Mouse (Mus musculus): ENCODE results near the gene Itpk1.

The Itpk1 gene

DNA sequence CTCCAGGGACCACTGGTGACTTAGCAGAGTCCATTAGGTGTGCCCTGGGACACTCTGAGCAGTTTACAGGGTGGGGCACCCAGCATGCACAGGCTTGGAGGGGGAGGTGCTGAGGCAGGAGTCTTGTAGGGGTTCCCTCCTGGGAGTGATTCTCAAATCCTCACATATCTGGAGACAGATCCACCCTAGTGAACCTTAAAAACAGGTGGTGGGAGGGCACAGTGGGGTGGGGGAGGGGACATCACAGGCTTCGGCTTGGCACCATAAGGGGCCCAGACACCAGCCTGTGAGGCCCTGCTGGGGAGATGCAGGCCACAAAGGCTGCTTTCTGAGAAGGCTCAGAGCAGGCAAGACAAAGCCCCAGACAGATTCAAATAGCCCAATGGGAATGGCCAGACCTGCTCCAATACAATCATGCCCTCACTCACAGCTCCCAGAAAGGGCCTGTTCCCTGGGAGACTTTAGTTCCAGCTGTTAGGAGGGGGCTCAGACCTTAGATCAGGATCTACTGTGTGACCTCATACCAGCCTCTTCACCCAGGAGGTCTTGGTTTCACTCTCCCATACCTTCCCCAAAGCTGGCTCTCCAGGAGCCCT lies 6.5 kb downstream of the Itpk1 start:
- in situ Hi-C loops (cut with MboI; ENCODE audit: low pct_unique_long_range_greater_than_20kb in 1 of 2, low sequenced_read_pairs in 2 of 2, unreplicated experiment in 1 of 2): no loop called here

DNA sequence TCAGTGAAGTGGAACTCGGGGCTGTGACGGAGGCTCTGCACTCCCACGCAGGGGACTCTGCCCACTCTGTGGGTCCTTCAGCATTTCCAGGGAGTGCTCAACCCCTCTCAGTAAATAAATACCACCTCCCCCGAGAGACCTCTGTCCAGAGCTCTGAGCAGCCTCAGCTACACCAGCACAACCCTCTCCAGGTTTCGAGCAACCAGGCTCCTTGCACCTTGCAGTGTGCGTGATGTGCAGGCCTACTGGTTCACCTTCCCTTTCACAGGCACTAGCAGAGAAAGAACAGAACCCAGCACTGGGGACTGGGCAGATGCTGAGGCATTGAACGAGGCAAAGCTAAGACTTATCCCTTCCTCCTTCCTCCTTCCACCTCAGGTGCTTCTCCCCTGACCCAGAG lies 7.3 kb downstream of the Itpk1 start:
- in situ Hi-C loops (cut with MboI; ENCODE audit: low pct_unique_long_range_greater_than_20kb in 1 of 2, low sequenced_read_pairs in 2 of 2, unreplicated experiment in 1 of 2): no loop called here

DNA sequence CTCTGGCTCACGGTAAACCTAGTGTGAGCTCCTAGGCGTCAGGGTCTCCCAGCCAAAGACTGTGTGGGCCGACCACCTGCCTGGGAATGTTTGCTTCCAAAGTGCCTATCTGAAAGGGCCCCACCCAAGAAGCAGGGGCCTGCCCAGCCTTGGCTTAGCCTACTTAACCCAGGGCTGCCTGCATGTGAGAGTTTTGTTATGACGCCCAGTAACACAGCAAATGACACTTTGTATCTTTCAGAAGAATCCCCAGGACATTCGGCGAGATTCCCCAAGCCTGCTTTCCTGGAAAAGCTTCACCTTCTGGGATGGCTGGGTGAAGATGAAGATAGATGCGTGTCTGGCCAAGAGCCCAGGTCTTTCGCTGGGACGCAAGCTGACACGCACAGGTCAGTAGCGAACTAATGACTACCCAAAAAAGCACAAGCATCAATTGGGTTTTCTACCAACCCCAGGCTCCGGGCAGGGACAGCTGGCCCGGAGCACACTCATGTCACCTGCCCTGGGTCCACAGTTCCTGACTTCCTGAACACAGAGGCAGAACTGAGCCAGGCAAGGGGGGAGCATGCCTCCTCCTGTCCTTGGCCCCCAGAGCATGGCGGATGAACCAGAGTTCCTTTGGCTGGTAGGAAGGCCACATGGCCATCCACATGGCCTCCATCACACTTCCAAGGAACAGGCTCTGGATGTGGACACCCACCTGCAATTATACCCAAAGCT lies 7.9 kb downstream of the Itpk1 start:
- in situ Hi-C loops (cut with MboI; ENCODE audit: low pct_unique_long_range_greater_than_20kb in 1 of 2, low sequenced_read_pairs in 2 of 2, unreplicated experiment in 1 of 2): no loop called here

DNA sequence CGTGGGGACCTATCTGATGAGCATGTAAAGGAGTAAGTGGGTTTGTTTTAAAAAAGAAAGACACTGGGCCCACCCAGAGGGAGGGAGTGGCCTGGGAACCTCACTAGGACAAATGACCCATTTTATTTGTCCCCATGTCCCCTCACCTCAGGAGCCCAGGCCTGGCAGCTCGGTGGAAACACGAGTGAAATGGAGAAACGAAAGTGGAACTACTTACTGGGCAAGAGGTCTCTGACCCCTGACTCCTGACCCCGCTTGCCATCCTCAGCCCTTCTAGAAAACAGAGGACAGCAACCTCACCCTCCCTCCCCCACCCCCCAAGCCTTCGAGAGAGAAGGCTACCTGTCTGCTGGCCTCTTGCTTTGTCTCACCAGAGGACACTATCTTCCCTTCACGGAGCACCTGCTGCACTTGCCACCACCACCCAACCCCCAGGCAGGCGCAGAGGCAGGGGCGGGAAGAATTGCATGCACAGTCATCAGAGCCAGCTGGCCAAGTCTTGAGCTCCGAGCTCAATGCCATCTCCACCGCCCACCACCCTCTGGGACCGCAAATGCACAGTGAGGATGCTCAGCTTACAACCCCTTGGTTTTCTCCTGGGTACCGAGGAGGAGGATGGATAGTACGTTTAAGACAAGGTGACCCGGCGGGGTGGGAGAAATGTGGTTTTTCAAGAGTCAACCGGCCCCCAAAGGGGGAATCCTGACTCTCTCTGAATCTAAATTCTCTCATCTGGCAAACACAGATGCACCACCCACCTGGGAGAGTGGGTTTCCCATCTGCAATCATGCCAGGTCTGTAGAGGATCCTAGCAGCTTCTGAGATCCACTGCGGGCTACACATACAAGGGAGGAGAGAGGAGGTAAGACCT lies 9.1 kb downstream of the Itpk1 start:
- in situ Hi-C loops (cut with MboI; ENCODE audit: low pct_unique_long_range_greater_than_20kb in 1 of 2, low sequenced_read_pairs in 2 of 2, unreplicated experiment in 1 of 2): no loop called here

DNA sequence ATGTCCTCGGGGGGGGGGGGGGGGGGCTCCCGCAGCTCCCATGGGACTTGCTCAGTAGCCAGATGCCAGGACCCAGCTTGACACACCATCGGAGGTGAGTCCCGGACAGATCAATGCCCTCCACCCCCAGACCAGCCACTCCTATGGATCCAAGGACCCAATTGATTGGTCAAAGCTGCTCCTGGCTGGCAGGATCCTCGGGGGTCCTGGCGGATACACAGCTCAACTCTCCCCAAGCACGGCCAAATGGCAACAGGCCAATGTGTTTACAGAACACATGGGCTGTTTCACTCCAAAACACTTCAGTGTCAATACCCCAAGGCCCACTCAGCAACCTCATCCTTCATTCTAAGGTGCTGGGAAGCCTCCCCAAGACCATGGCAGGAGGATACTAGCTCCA lies 13.0 kb downstream of the Itpk1 start:
- in situ Hi-C loops (cut with MboI; ENCODE audit: low pct_unique_long_range_greater_than_20kb in 1 of 2, low sequenced_read_pairs in 2 of 2, unreplicated experiment in 1 of 2): no loop called here

DNA sequence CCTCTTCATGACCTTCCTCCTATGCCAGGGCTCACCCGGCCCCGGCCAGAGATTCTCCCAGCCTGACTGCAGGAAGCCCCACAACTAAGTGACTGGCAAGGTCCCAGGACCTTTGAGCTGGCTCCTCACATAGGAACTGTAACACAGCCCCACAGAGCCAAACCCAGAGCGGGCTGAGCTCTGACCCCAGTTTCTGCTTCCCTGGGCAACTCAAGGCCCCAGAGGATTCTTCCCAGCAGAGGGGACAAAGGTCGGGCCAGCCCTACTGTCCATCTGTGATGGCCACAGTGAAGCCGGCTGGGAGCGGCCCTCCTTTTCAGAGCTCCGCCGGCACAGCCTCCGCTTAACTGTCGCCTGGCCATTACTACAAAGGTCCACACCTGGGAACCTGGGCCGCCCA lies 13.6 kb downstream of the Itpk1 start:
- in situ Hi-C loops (cut with MboI; ENCODE audit: low pct_unique_long_range_greater_than_20kb in 1 of 2, low sequenced_read_pairs in 2 of 2, unreplicated experiment in 1 of 2): no loop called here

DNA sequence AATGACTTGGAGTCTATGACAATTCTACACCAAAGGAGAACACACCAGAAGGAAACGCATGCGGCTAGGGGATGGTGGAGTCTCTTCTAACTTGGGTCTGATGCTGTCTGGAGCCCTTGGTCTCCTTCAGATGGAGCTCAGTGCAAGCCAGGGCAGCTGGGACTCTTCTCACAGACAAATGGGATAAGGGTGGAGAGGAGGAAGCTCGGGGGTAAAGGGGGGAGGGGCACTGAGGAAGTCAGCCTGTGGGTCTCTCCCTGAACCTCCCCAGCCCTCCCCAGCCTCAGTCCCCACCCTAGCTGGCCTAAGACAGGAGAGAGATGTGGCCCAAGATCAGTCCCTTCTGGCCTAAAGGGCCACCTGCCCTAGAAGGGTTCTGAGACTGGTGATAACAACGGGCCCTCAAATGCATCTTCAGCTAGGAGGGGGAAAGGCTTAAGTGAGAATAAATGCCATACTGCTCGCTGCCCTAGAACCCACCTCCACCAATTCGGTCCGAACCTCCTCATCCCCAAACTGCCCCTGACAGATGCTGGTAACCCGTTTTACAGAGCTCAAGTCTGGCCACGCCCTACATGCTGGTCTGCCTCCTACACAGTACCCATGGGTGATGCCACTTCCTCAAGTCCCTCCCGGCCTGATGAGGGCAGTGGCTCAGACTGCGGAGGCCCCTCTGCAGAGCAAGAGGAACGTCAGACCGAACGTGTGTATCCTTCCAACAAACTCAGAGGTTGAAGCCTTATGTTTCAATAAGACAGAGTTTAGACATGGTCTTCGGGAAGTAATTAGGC lies 14.8 kb downstream of the Itpk1 start:
- in situ Hi-C loops (cut with MboI; ENCODE audit: low pct_unique_long_range_greater_than_20kb in 1 of 2, low sequenced_read_pairs in 2 of 2, unreplicated experiment in 1 of 2): no loop called here

DNA sequence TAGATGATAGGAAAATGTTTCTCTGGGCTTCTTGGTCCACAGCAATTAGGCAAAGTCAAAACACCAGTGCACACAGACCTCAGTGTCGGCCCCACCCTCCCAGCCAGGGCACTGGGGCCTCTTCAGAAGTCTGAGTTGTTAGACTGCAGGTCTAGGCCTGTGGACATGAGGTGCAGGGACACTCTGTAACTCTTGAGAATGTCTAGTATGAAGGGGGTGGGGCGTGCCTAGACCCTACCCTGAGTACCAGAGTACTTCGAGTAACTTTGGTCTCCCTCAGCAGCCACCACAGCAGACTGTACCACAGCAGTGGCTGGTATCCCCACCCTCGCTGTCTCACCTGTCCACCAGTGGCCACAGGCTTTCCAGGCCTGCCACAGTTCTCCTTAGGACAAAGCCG lies 18.4 kb downstream of the Itpk1 start:
- in situ Hi-C loops (cut with MboI; ENCODE audit: low pct_unique_long_range_greater_than_20kb in 1 of 2, low sequenced_read_pairs in 2 of 2, unreplicated experiment in 1 of 2): no loop called here

DNA sequence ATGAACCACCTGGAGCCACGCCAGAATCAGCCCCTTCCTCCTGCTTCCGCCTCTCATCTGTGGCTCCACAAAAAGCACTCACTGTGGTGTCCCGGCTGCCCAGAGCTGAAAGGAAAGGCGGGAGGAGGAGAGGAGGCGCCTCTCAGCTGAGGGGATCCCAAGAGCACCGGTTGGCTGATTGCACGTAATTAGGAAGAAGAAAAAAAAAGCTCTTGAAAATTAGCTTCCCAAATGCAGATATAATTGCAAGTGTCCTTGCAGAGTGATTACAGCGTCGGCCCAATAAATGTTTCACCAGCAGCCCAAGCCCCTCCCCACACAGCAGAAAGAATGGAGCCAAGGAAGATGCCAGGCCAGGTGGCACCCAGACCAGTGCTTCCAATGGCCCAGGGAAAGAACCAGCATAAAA lies 19.2 kb downstream of the Itpk1 start:
- in situ Hi-C loops (cut with MboI; ENCODE audit: low pct_unique_long_range_greater_than_20kb in 1 of 2, low sequenced_read_pairs in 2 of 2, unreplicated experiment in 1 of 2): no loop called here

DNA sequence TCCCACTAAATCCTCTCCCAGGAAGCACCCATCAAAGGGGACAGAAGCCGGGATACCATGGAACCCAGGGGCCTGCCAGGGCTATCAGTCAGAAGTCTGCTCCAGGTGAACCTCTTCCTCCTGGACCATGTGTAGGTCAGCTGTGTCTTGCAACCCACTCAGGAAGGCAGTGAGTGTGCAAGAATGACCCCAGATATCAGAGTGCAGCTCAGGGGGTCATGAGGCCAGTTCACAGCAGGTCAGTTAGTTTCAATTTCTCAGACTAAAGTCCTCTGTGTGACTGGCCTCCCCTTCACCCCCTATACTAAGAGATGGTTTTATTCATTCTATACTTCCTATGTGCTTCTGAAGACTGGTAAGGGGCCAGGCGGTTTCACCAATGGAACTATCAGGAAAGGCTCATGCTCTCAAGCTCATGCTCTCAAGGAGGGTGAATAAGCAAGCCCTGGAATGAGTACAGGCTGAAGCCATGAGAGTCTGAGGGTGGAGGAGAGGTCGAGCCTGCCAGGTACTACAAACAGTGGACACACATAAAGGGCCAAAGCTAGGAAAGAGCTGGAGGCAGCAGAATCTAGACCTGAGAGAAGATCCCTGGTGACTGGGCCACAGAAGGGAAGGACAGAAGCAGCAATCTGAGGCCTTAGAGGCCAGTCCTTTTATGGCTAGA lies 19.9 kb downstream of the Itpk1 start:
- in situ Hi-C loops (cut with MboI; ENCODE audit: low pct_unique_long_range_greater_than_20kb in 1 of 2, low sequenced_read_pairs in 2 of 2, unreplicated experiment in 1 of 2): no loop called here

DNA sequence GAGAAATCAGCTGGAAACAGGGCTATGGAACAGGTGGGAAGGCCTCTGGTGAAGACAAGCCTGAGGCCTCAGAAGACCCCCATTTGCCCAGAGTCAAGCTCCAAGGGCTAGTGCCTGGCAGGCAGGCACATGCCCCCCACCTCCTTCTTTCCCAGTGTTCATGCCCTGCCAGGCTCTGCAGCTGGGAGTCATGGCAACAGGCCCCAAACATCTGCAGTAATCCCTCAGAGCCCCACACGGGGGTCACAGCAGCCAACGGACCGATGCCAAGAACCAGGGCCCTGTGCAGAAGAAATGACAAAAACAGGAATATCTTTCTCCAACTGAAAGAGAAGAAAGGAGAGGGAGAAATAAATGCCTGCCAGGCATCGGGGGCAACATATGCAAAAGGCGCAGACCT lies 20.8 kb downstream of the Itpk1 start:
- in situ Hi-C loops (cut with MboI; ENCODE audit: low pct_unique_long_range_greater_than_20kb in 1 of 2, low sequenced_read_pairs in 2 of 2, unreplicated experiment in 1 of 2): no loop called here

DNA sequence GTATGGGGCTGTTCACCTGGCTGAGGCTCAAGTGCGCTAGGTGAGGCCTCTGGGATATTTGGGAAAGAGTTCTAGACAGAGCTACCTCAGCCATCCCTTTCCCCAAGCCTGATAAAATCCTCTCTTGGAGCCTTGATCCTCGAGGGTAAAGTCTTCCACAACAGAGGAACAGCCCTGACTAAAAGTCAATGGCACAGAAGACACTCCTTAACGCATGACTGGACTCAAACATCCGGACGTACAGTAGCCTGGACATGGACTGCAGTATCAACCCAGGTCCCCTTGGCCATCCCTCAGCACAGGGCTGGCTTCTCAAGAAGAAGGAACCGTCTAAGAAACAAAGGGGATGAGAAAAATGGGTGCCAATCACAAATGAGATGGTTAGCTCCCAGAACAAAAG lies 21.3 kb downstream of the Itpk1 start:
- in situ Hi-C loops (cut with MboI; ENCODE audit: low pct_unique_long_range_greater_than_20kb in 1 of 2, low sequenced_read_pairs in 2 of 2, unreplicated experiment in 1 of 2): no loop called here

DNA sequence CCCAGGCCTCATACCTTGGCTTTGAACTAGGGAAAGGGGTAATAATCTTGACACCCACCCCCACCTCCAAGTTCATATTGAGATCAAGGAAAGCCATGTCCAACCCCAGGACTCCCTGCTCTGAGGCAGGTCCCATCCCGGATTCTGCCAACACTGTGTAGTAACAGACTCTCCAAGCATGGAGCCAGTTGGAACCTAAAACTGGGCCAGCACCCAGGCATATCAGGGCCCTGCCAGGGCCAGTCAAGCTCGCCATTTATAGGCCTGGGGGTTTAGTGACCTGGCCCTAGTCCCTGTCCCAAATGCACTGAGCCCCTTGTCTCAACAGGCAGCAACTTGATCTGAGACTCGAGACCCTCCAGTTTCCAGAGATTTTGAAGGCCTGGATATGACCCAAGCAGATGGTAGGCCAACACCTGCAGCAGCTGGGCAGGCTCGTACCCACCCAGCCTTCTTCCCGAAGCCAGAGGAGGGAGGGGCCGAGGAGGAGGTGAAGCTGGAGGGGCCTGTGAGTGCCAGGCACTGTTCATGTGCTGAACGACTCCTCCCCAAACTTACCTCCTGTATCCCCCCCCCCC lies 21.9 kb downstream of the Itpk1 start:
- in situ Hi-C loops (cut with MboI; ENCODE audit: low pct_unique_long_range_greater_than_20kb in 1 of 2, low sequenced_read_pairs in 2 of 2, unreplicated experiment in 1 of 2): no loop called here

DNA sequence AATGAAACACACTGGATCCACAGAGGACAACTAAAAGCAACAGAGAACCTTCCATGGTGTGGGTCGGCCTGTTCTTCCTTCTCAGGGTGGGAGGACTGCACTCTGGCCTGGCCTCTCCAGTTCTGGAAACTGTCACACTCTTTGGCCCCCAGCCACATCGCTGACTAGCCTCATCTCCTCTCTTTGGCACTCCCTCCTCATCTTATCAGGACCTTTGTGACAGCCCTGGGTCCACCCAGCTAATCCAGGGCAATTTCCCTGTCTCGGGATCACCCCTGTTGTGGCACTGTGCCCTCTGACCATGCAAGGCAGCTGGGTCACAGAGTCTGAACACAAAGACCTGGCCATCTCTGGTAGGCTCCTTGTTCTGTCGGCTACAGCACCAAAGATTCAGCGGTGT lies 22.6 kb downstream of the Itpk1 start:
- in situ Hi-C loops (cut with MboI; ENCODE audit: low pct_unique_long_range_greater_than_20kb in 1 of 2, low sequenced_read_pairs in 2 of 2, unreplicated experiment in 1 of 2): no loop called here

DNA sequence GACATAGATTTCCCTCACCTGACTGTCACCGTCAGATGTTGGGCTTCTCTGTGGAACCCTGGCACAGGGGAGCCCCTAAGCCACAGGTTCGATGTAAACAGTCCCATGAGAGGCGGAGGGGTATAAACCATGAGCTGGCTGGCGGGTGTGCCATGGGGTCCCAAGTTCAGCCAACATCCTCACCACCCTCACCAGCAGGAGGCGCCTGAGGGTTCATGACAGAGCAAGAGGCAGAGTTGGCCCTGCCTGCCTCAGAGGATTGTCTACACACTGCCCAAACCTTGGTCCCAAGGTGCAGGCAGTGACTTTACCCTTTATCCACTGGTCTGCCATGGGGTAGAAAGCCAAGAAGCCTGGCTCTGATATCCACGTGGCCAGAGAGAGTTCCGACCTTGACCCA lies 23.1 kb downstream of the Itpk1 start:
- in situ Hi-C loops (cut with MboI; ENCODE audit: low pct_unique_long_range_greater_than_20kb in 1 of 2, low sequenced_read_pairs in 2 of 2, unreplicated experiment in 1 of 2): no loop called here

DNA sequence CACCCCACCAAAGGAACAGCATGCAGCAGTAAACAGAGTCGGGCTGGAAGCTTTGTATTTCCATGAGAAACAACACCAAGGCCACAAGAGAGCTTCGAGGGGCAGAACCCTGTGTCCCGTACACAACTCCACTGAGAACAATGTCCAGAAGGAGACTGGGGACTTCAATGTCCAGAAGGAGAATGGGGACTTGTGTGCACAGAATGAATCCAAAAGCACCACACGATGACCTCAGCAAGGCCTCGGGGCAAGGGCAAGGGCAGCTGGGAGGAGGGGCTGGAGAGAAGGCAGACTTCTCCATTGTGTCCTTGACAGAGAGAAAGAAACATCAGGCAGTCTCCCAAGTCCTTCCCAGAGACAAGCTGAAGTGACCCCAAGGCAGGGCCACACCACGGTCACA lies 25.9 kb downstream of the Itpk1 start:
- in situ Hi-C loops (cut with MboI; ENCODE audit: low pct_unique_long_range_greater_than_20kb in 1 of 2, low sequenced_read_pairs in 2 of 2, unreplicated experiment in 1 of 2): no loop called here

DNA sequence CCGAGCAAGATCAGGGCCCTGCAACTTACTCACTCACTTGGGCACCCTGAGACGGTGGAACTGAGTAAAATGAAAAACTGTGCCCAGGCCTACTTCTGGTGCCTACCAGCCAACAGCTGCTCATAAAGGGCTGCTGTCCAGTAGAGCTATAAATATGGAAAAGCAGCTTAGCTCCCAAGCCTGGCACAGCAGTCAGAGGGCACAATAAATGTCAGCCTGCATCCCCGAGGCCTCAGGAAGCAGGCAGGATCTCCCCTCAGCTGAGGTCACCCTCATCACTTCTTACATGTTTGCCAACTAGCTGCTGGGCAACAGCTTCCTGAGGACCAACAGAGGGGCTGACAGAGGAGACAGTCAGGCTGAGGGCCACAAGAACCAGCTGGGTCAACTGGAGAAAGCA lies 27.6 kb downstream of the Itpk1 start:
- in situ Hi-C loops (cut with MboI; ENCODE audit: low pct_unique_long_range_greater_than_20kb in 1 of 2, low sequenced_read_pairs in 2 of 2, unreplicated experiment in 1 of 2): no loop called here

DNA sequence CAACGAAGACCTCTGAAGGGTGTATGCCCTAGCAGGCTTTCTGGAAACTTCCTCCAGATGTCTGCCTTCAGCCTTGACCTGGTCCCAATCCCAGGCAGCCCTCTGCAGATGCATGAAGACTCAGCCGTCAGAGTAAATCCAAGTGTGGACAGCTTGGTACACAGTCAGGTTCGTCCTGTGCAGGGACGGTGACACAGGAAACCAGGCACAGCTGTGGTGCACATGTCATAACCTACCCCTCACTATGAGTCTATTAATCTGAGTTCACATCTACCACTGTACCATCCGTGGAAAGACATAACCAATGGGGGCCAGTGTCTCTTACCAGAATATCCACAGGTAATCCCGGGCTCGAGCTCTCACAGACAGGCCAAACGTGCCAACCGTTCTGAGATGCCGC lies 30.2 kb downstream of the Itpk1 start:
- in situ Hi-C loops (cut with MboI; ENCODE audit: low pct_unique_long_range_greater_than_20kb in 1 of 2, low sequenced_read_pairs in 2 of 2, unreplicated experiment in 1 of 2): no loop called here

All from mouse embryonic stem cell (cell line).